Mouse (Mus musculus) adipose tissue, adult 10 weeks (tissue): ENCODE results near the gene Gm3182. TPM values are rescaled to one million over a fixed set of nuclear protein-coding genes. Genes with fewer than 3 reads are reported as not detected.

ENCODE experiments used
- polyA plus RNA-seq: library from polyadenylated mRNA; stranded (reverse); fragments of 350-450 nt; fragmentation: Illumina TruSeq; extraction: RNeasy Lipid Tissue Mini Kit (QIAGEN cat#74804); gene quantifications from one replicate; pipeline ENCODE4 v1.2.3, GENCODE M21; 2014; ENCODE audit warnings: low read depth, low replicate concordance

The Gm3182 gene
- polyA plus RNA-seq, result not detected

GRCm38 (mm10) chr14:4481445-4481844 lies at the start of gene Gm3182:
Gene Gm3182 (plus strand): TSS chr14:4481745.

Other genes starting within 250 kb of the Gm3182 start
- not detected for gene Gm3138, start 232.1 kb upstream of the Gm3182 start, polyA plus RNA-seq
- 0.37 TPM for gene Gm3149, start 164.5 kb upstream of the Gm3182 start, polyA plus RNA-seq
- not detected for gene 2610042L04Rik, start 147.0 kb upstream of the Gm3182 start, polyA plus RNA-seq
- not detected for gene Gm3159, start 84.2 kb upstream of the Gm3182 start, polyA plus RNA-seq
- 0.20 TPM for gene Gm3164, start 66.3 kb upstream of the Gm3182 start, polyA plus RNA-seq
- gene Gm3173, start 50.8 kb upstream of the Gm3182 start, polyA plus RNA-seq, result not detected
- not detected for gene Gm3047, start 73.7 kb downstream of the Gm3182 start, polyA plus RNA-seq
- 0.72 TPM for gene Gm8159, start 150.6 kb downstream of the Gm3182 start, polyA plus RNA-seq
- not detected for gene Gm3239, start 182.4 kb downstream of the Gm3182 start, polyA plus RNA-seq
- gene Gm7876, start 227.5 kb downstream of the Gm3182 start, polyA plus RNA-seq, result 0.48 TPM
- gene Gm3252, start 245.0 kb downstream of the Gm3182 start, polyA plus RNA-seq, result 0.26 TPM